Mouse (Mus musculus) T-cell, adult 2 months (primary cell): ENCODE results near the gene Cdkl3.
A peak's percentile ranks its signal among the peaks of the same experiment; 100 is the strongest.

Experiments used
- DNase-seq: peaks from one replicate; pipeline ENCODE4 v3.0.0; 2022; ENCODE audit warnings: low spot score

The Cdkl3 gene

DNA sequence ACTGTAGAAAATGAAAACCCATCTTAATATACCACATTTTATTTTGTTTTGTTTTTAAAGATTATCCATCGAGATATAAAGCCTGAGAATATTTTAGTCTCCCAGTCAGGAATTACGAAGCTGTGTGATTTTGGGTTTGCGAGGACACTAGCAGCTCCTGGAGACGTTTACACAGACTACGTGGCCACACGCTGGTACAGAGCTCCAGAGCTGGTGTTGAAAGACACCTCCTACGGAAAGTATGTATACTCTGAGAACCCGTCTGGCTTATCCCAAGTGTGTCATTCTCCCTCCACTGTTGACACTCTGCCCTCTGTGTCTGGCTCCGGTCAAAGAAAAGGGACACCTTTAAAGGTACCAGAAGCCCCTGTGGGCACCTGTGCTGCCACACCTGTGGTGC is 14.2 kb downstream of the Cdkl3 start:
- DNase-seq, result no peak

DNA sequence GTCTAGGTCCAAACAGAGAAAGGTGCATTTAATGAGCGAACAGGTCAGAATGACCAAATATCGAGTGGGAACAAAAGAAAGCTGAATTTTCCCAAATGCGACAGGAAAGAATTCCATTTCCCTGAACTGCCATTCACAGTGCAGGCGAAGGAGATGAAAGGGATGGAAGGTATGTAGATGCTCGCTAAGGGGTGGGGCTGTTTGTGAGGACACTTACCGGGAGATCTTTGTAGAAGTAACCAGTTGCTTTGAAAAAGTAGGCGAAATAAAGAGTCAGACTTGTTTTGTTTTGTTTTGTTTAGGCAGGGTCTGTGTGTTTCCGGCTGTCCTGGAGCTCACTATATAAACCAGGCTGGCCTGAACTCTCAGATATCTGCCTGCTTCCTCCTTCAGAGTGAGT is 28.3 kb downstream of the Cdkl3 start:
- DNase-seq, result no peak

DNA sequence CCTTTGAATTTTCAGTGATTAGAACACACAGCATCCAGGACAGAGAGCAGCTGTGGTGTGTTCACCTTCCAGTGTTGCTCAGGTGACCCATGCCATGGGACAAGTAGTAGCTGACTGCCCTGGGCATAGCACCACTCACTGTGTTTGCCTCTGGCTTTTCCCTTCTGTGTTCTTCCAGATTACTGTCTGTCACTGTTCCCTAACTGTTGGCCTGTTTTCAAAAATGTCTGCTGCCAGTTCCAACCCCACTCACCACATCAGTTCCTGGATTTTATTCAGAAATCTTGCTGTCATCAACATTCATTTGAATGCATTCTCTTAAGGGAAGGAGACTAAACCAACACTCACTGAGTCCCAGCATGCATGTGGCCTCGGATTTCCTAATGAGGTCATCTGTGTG is 29.9 kb downstream of the Cdkl3 start:
- no peak for DNase-seq

- DNase-seq, result peak; percentile 50
Measured at GRCm38 (mm10) chr11:52035905-52036304, 31.9 kb downstream of the Cdkl3 start.

- DNase-seq, result no peak
Measured at GRCm38 (mm10) chr11:52037659-52038058, 33.6 kb downstream of the Cdkl3 start.

DNA sequence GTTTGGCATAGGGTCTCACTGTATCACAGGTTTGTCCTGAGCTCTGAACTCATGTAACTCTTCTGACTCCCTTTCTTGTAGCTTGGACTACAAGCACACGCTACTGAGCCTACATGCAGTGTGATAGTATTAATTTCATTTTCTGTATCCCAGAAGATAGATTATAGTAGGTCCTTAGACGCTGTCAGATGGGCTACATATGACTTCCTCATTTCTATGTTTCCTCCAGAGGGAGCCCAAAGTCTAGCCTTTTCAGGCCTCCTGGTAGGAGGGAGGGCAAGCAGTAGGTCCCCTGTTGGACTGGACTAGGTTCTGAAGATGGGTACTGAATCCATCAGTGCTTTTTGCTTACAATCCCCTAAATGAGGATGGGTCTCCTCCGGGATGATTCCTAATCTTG is 39.2 kb downstream of the Cdkl3 start:
- DNase-seq, result no peak

GRCm38 (mm10) chr11:52044156-52044555 is 40.1 kb downstream of the Cdkl3 start:
- no peak for DNase-seq

- peak; percentile 49 for DNase-seq
Measured at GRCm38 (mm10) chr11:52046446-52047165, 42.6 kb downstream of the Cdkl3 start.

DNA sequence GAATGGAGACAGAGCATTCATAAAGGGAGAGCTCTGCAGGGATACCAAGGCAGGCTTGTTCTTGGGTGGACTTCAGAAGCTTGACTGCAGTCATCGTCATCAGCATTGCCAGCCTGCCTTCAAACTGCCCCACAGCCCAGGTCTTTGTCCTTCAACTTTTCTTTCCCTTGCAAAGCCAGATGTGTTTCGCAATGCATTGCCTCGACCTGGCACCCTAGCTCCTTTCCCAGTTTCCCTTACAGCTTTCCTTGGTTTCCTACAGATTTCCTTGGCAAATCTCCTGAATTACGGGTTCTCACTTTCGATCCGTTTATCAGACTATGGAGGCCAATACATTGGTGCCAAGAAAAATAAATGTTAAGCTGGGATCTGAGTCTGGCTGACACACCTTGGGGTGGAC is 49.4 kb downstream of the Cdkl3 start:
- DNase-seq, result no peak

DNA sequence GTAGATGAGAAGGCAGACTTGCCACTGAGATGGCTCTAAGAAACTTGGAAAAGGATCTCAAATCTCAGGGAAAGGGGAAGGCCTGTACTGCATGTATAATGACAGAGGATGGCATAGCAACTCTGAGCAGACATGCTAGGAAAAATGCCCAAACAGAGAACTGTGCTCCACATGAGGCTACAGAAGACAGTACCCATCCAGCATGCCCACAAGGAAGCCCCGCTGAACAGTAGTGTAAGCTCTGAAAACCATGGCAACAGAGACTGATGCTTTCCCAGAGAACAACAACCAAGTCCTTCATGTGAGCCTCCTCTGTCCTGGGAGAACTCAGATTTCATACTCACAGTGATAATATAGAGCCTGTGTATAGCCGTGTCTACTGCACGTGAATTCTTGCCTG is 50.7 kb downstream of the Cdkl3 start:
- DNase-seq, result no peak

DNA sequence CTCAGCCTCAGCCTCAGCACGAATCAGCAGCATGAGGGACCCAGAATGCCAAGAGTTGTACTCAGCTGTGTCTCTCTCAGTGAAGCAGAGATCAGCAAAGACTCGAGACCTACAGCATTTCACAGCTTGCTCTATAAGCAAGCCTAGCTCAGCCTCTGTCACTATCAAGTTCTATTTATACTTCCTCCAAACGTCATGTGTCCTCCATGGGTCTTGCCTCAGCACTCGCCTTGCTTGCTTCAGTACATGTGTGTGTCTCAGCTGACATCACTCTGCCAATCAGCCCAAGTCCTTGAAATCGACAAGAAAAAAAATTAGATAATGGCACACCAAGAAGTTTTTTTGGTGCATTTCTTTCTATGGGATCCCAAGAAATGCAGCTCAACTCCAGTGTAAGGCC is 52.2 kb downstream of the Cdkl3 start:
- DNase-seq, result no peak

GRCm38 (mm10) chr11:52059001-52059400 is 55.0 kb downstream of the Cdkl3 start:
- DNase-seq, result no peak

DNA sequence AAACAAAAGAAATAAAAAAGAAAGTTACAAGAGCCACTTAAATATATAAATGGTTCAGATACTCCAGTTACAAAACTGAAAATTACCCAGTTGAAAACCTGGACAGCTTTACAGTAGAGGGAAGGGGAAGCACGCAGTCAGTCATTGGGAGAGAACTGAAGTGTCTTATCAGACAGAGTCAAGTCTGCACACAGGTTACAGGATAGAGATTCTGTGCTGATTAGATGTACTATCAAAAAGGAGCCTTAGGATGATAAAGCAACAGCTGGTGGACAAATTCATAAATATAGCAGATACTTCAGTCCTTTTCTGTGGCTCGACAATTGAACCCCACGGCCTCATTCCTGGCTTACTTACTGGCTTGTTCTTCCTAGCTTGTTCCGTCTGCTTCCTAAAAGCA is 56.3 kb downstream of the Cdkl3 start:
- no peak for DNase-seq

- no peak for DNase-seq
Measured at GRCm38 (mm10) chr11:52062406-52062805, 58.4 kb downstream of the Cdkl3 start.

- no peak for DNase-seq
Measured at GRCm38 (mm10) chr11:52064398-52064797, 60.4 kb downstream of the Cdkl3 start.

GRCm38 (mm10) chr11:52065841-52066240 is 61.8 kb downstream of the Cdkl3 start:
- DNase-seq, result peak; percentile 15

DNA sequence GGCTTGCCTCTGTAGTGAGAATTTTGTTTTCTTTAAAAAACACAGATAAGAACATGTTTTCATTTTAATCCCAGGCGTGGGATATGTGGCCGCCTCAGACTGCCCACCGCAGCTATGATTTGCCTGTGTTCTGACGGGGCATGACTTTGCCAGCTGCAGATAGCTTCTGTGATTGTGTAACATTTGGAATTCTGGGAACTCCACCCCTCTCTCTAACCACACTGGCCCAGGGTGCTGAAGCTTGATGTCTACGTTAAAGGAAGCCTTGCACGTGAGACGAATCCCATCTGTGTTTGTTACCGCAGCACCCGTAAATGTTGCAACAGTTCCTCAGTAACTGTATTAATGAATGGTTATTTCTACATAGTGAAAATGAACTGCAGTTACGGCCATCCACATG is 67.7 kb downstream of the Cdkl3 start:
- DNase-seq, result no peak

DNA sequence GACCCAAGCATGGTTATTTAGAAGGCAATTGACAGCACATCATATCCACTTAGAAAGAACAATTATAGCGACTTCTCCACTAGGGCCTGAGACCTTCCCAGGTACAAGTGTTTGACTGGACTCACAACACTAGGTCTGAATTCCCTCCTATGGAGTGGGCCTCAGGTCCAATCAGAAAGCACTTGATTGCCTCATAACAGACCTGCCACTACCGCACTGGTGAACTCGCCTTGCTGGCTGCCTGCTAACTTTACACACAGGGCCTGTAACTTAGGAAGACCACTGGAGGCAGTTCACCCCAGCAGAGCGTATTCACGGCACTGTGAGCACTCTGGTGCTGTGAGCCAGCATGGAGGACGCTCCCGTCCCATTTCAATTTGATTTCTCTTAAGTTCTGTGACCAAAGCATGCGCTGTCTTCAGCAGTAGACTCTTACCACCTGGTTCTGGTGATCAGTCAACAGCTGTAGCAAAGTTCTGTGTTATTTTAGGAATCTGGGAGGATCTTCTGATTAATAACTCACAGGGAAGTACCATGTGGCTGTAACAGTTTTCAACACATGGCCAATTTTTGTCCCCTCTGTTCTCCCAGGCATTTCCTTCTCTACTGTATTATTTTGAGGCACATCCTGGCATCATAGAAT is 69.6 kb downstream of the Cdkl3 start:
- no peak for DNase-seq

DNA sequence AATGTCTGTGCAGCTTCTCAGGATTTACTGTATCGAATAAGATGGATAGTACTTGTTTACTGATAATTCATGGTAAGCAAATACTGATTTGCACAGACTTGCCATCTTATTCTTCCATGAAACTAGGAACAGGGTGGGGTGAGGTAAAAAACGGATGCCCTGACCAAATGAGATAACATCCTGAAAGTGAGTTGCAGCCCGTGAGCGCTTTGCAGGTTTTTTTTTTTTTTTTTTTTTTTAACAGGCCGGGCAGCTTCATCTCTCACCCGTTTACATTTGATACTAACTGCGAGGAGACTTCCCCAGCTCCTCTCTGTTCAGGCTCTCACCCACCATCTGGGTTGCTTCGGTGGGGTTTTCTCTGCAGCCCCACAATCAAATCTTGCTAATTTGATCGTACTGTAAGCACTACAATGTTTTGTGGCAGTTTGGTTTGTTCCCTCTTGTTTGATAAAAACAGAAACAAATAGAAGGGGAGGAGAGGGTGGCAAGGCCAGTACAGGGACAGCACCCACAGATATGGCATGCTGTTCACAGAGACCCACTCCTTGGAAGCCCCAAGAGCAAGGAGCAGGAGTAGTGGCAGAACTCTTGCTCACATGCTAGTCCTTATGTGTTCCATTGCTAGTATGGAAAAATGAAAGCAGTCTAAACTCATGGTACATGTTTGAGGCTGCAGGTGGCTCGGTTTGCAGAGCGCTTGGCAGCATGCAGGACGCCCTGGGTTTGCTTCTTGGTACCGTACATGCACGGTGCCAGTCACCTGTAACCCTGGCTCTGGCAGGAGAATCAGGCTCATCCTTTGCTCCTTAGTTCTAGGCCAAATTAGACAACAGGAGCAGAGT is 70.8 kb downstream of the Cdkl3 start:
- DNase-seq, result no peak

- DNase-seq, result peak; percentile 80
Measured at GRCm38 (mm10) chr11:52075794-52076633, 72.0 kb downstream of the Cdkl3 start.

- DNase-seq, result no peak
Measured at GRCm38 (mm10) chr11:52076742-52077352, 72.8 kb downstream of the Cdkl3 start.

DNA sequence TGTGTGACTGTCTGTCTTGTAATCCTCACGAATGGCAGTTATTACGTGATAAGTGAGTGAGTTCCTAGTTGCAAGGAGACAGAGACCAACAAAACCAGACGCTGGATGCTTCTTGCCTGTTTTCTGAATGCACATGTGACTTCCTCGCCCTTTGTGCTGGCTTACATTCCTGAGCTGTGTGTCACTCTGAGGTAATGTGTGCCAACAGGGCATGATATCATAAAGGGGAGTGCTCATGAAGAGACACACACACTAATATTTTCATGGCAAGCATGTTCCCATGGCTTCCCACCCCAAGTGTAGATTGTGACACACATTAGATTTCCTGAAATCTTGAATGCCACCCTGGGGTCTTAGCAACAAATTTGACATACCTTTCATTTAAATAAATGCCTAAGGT is 73.9 kb downstream of the Cdkl3 start:
- DNase-seq, result no peak
